Mouse (Mus musculus) testis, adult 2 months (tissue): ENCODE data around the gene Gm49601. TPM values are rescaled to one million over a fixed set of nuclear protein-coding genes. Genes with fewer than 3 reads are reported as not detected.
A peak's percentile ranks its signal among the peaks of the same experiment; 100 is the strongest.

Experiments
- H3K27ac ChIP-seq: fragments of 200-500 bp; 2 replicates; pipeline ENCODE4 v1.5.1; 2012; ENCODE audit warnings: low read depth, low read length; ENCODE audit not compliant: control insufficient read depth, insufficient read depth
- H3K27me3 ChIP-seq: fragments of 200-500 bp; 2 replicates; pipeline ENCODE4 v1.6.1; 2012; ENCODE audit warnings: mild to moderate bottlenecking, low read length, moderate library complexity; ENCODE audit not compliant: control insufficient read depth, insufficient read depth
- H3K36me3 ChIP-seq: fragments of 200-500 bp; 2 replicates; pipeline ENCODE4 v1.6.1; 2012; ENCODE audit warnings: mild to moderate bottlenecking, low read length; ENCODE audit not compliant: control insufficient read depth, insufficient read depth
- H3K4me1 ChIP-seq: fragments of 200-500 bp; 2 replicates; pipeline ENCODE4 v1.6.1; 2012; ENCODE audit warnings: low read length; ENCODE audit not compliant: control insufficient read depth, insufficient read depth
- H3K4me3 ChIP-seq: fragments of 200-500 bp; 2 replicates; pipeline ENCODE4 v1.5.1; 2012; ENCODE audit warnings: low read depth, mild to moderate bottlenecking, low read length, moderate library complexity, mixed read lengths; ENCODE audit not compliant: control insufficient read depth
- CTCF ChIP-seq: fragments of 200-500 bp; IDR thresholded peaks from 2 replicates; pipeline ENCODE4 v1.5.1; 2012; ENCODE audit warnings: low read depth, mild to moderate bottlenecking, inconsistent platforms, low read length, moderate library complexity; ENCODE audit not compliant: control insufficient read depth, insufficient read depth, insufficient replicate concordance
- POLR2A ChIP-seq: fragments of 200-500 bp; IDR thresholded peaks from 2 replicates; pipeline ENCODE4 v1.6.1; 2012; ENCODE audit warnings: low read depth, mild to moderate bottlenecking, inconsistent platforms, low read length, moderate library complexity; ENCODE audit not compliant: control insufficient read depth
- polyA plus RNA-seq: library from polyadenylated mRNA; depleted of rRNA; stranded (reverse); fragments of >200 nt; gene quantifications from 2 replicates; pipeline ENCODE4 v1.2.3, GENCODE M21; 2012

Gm49601 gene
- polyA plus RNA-seq, 1 experiment = 9.5 TPM

DNA sequence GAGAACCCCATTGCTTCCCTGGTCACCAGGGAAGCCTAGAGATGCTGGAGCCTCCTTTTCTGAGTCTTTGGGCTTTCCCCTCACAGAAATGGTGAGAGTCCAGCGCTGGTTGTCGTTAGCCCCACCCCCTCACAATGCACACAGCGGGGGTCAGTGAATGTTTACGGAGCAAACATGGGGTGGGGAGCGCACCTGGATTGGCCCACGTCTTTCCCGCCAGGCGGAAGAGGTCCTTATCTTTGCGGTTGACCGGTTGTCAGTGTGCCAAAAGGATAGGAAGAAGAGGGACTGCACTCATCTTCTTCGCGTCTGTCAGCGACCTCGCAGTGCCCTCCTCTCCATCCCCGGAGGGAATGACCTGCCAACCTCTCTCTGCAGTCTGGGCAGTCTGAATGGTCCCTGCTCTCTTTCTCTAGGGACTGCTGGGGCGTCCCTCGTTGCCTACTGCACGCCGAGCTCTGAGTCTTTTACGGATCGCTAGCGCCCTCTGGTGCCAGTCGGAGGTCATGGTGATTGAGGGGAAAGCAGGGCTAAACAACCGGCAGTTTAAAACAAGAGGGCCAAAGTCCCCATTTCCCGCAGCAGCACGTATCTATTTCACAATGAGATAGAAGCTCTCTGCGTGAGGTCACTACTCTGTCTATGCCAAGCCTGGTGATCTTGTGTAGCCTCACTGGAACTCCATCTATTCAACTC lies 8.7 kb downstream of the Gm49601 start:
- Histone ChIP-seq H3K36me3 (no peaks in the 10 kb centered on the region), H3K4me1 (peaks cover 39% of the 10 kb centered on the region), H3K27ac (no peak overlapping the region), H3K4me3 (peak overlapping the region; percentile 59), H3K27me3 (no peaks in the 10 kb centered on the region)
- TF ChIP-seq CTCF = peak; percentile 92; the same call in 1 of the 2 replicates
- TF ChIP-seq POLR2A = no peak

DNA sequence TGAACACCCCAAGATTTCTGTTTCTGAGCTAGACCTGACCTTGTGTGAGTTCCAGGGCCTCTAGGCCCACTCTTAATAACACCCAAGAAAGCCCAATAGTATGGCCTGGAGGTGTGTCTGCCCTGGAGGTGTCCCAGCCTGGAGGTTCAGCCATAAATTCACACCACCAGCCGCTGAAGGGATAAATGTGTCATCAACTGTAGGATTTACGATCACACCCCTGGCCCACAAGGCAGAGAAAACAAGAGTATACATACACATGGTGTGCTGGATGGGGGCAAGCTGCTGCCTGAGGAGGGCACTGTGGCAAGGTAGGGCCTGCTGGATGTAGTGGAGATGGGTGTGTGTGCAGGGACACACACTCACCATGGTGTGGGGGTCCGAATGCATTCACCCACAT lies 12.9 kb downstream of the Gm49601 start:
- H3K27me3 ChIP-seq = no peaks in the 10 kb centered on the region
- H3K36me3 ChIP-seq = no peaks in the 10 kb centered on the region
- H3K4me3 ChIP-seq = no peak overlapping the region
- peaks cover 15% of the 10 kb centered on the region for H3K4me1 ChIP-seq
- TF ChIP-seq CTCF = no peak
- no peak for TF ChIP-seq POLR2A
- no peak overlapping the region for H3K27ac ChIP-seq

DNA sequence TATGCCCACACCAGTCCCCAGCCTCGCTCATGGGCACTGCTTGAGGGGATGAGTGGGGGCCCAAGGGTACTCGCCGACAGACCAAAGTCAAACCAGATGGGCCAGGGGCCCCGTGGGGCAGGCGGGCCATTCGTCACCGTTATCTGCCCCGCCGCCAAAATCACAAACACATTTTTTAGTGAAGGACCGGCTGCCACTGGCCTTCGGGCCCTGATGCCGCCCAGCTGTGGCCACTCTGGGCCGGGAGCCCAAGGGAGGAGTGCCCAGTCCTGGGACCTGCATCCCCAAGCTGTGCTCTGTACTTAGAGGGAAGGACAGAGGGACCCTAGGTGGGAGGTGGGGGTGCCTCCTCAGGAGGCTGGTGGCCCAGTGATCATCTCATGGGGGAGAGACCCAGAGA lies 14.5 kb downstream of the Gm49601 start:
- H3K4me1 ChIP-seq = peaks cover 5% of the 10 kb centered on the region
- H3K27ac ChIP-seq = no peak overlapping the region
- TF ChIP-seq POLR2A (no peak), CTCF (no peak)
- H3K36me3 ChIP-seq = no peaks in the 10 kb centered on the region
- no peak overlapping the region for H3K4me3 ChIP-seq
- no peaks in the 10 kb centered on the region for H3K27me3 ChIP-seq

DNA sequence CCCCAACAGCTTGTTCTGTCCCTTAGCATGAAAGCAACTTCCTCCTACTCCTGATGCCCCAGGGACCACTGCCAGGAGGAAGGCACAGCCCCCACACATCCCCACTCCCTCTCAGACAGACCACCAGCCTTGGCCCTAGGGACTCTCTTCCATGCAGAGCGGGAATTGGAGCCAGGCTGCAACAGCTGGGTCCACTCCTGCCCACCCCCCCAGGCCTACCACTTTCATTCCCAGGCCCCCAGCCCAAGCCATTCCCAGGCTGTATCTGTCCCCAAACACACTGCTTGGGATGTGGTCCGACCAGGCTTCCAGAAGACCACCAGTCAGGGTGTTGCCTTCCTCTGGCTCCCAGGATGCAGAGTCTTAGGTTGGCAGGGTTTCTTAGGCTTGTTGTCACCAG lies 17.1 kb downstream of the Gm49601 start:
- Histone ChIP-seq H3K4me3 (no peak overlapping the region), H3K36me3 (no peaks in the 10 kb centered on the region), H3K27me3 (no peaks in the 10 kb centered on the region), H3K4me1 (peaks cover 5% of the 10 kb centered on the region), H3K27ac (no peak overlapping the region)
- no peak for TF ChIP-seq CTCF
- TF ChIP-seq POLR2A = no peak

DNA sequence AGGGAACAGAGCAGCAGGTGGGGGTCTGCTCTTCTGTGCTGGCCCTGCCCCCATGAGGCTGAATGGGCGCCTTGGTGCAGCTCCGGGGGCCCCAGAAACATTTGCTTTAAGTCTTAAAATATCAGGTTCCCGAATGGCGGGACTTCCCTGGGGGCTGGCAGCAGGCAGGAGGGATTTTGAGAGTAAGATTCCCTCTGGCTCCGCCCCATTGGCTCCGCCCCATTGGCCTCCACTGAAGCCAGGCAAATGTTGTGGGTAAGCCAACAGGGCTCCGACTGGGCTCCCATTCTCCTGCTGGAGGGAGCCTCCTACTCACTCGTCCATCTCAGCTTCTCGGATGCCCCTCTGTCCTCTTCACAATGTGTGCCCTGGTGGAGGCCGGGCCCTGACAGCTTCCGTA lies 18.0 kb downstream of the Gm49601 start:
- Histone ChIP-seq H3K27me3 (no peaks in the 10 kb centered on the region), H3K27ac (no peak overlapping the region), H3K4me1 (peaks cover 5% of the 10 kb centered on the region), H3K4me3 (no peak overlapping the region), H3K36me3 (no peaks in the 10 kb centered on the region)
- TF ChIP-seq POLR2A (no peak), CTCF (no peak)

DNA sequence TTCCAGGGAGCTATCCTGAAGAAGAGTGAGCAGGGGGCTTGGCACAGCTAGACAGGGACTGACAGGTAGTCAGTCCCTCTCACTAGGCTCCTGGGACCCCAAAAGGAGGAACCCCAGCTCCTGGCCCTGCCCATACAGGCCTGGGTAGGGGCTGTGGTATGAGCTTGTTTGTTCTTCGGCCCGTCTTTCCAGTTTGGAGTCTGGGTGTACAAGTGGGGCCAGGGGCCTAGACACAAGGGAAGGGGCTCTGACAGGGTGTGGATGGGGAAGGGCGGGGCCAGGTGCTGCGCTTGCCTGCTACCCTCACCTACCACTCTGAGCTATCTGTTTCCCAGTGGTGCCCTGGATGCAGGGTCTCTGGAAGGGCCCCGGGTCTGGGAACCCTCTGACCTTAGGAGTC lies 20.5 kb downstream of the Gm49601 start:
- H3K27me3 ChIP-seq = no peaks in the 10 kb centered on the region
- no peak overlapping the region for H3K27ac ChIP-seq

DNA sequence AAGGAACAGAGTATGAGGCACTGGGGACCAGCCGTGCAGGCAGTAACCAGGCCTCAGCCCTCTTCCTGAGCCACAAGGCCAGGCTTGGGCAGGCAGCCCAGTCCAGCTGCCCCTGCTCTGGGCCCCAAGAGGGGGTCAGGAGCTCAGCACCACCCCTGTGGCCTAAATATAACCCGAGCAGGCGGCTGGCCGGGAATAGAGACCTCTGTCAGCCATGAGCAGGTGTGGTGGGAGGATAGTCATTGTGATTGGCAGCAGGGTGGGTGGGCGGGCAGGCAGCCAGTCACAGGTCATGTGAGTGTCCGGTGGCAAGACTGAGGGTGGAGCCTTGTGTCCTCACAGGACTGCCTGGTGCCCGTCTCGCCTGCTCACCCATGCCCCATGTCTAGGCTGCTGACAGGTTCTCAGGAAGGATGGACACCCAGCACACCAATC lies 21.9 kb downstream of the Gm49601 start:
- Histone ChIP-seq H3K4me1 (peaks cover 5% of the 10 kb centered on the region), H3K27me3 (no peaks in the 10 kb centered on the region), H3K4me3 (no peak overlapping the region), H3K27ac (no peak overlapping the region), H3K36me3 (no peaks in the 10 kb centered on the region)
- TF ChIP-seq POLR2A (no peak), CTCF (no peak)

More for the DNA sequence above, 20.5 kb downstream of the Gm49601 start:
- H3K4me3 ChIP-seq = no peak overlapping the region
- no peak for TF ChIP-seq POLR2A
- TF ChIP-seq CTCF = no peak
- H3K36me3 ChIP-seq = no peaks in the 10 kb centered on the region
- H3K4me1 ChIP-seq = peaks cover 5% of the 10 kb centered on the region

DNA sequence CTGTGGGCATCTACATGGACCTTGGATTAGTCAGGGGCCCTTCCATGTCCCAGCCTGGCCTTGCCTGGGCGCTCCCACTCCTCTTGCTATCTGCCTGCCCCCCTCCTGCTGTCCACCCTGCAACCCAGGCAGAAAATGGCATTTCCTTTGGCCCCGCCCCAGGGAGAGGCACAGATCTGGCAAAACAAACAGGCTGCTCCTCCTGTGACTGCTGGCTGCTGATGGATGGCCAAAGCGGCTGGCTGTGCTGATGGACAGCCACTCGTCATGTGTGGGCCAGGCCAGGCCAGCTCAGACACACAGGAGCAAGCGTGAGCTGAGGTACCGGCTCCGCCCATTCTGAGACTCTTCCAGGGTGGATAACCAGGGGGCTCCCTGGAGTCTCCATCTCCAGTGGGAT lies 24.8 kb downstream of the Gm49601 start:
- no peak overlapping the region for H3K27ac ChIP-seq
- no peaks in the 10 kb centered on the region for H3K4me1 ChIP-seq
- TF ChIP-seq POLR2A (no peak), CTCF (no peak)
- H3K4me3 ChIP-seq = no peak overlapping the region
- H3K27me3 ChIP-seq = no peaks in the 10 kb centered on the region
- no peaks in the 10 kb centered on the region for H3K36me3 ChIP-seq
